Mouse (Mus musculus) lung, embryonic 16.5 days (tissue): Measurements from ENCODE around the gene Yae1d1. TPM values are rescaled to one million over a fixed set of nuclear protein-coding genes. Genes with fewer than 3 reads are reported as not detected.

Experiments
- ATAC-seq: fragments of 200-750 bp; cut with Nextera tagmentation; 2 replicates; pipeline ENCODE4 v1.8.0; 2017; ENCODE audit warnings: low read depth, mild to moderate bottlenecking, moderate library complexity
- H3K27ac ChIP-seq: fragments of 300-500 bp; sonication (generic); 2 replicates; pipeline ENCODE4 v1.5.1; 2014; ENCODE audit warnings: mild to moderate bottlenecking, control low read depth, low read length
- H3K27me3 ChIP-seq: fragments of 300-500 bp; sonication (generic); 2 replicates; pipeline ENCODE4 v1.6.1; 2014; ENCODE audit warnings: low read depth, low read length, mixed read lengths; ENCODE audit not compliant: control insufficient read depth, insufficient read depth
- H3K36me3 ChIP-seq: fragments of 300-500 bp; sonication (generic); 2 replicates; pipeline ENCODE4 v1.6.1; 2014; ENCODE audit warnings: low read length; ENCODE audit not compliant: control insufficient read depth, insufficient read depth
- H3K4me1 ChIP-seq: fragments of 300-500 bp; sonication (generic); replicated peaks from 2 replicates; pipeline ENCODE4 v1.6.1; 2014; ENCODE audit warnings: low read length, mixed read lengths; ENCODE audit not compliant: control insufficient read depth, insufficient read depth
- H3K4me2 ChIP-seq: fragments of 300-500 bp; sonication (generic); 2 replicates; pipeline ENCODE4 v1.6.1; 2014; ENCODE audit warnings: low read depth, low read length, control low read depth
- H3K4me3 ChIP-seq: fragments of 300-500 bp; sonication (generic); 2 replicates; pipeline ENCODE4 v1.5.1; 2014; ENCODE audit warnings: mild to moderate bottlenecking, low read length, control low read depth
- H3K9ac ChIP-seq: fragments of 300-500 bp; sonication (generic); 2 replicates; pipeline ENCODE4 v1.6.1; 2014; ENCODE audit warnings: low read length, control low read depth
- H3K9me3 ChIP-seq: fragments of 300-500 bp; sonication (generic); 2 replicates; pipeline ENCODE4 v1.6.1; 2016; ENCODE audit warnings: low read length; ENCODE audit not compliant: control insufficient read depth
- WGBS: fragments of 180-500 bp; shearing (Covaris S2); extraction: QIAGEN DNeasy Blood & Tissue Kit; methylation state at CpG from one replicate; pipeline ENCODE4 v1.1.7; 2014; 5-methylcytosine and 5-hydroxymethylcytosine counted together
- polyA plus RNA-seq: library from polyadenylated mRNA; unstranded; fragments of >200 nt; fragmentation: Nextera tagmentation; extraction: Ambion mirVana; gene quantifications from 2 replicates; pipeline ENCODE4 v1.2.1, GENCODE M21; 2015

Yae1d1 gene
- polyA plus RNA-seq, 1 experiment from 2014 or later = 65.5 TPM

DNA sequence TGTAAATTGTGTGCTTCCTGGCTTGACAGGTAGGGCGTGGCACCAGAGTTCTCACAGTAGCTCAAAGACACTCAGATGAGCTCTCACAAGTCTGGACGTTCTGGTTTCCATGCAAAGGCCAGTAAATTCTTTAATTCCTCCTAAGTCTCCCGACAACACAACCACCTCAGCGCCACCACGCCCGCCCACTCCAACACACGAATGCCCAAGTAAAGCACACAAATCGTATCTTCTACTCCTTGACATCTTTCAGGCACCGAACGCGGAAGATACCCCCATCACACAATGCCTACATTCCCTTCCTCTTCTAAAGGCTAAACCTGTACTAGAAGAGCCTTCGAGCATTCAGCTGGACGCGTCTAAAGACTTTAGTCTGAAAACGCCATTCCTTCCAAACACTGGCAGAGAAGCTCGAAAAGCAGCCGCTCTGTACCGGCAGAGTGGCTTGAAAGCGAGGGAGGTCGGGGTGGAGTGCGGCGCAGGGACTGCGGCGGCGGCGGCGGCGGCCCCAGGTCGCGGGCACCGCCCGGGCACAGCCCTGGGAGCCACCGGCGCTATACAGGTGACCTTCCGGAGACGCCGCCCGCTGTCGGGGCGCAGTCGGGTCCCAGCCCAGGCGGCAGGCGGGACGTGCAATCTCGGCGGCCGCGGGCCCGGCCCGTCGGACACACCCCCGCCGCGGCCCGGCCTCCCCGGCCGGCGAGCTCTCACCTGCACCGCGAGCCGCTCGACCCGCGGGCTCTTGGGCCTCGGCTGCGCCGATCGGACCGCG is 49.7 kb downstream of the Yae1d1 start:
- peak; percentile 84 for ATAC-seq
- peak overlapping the region; percentile 92 for H3K4me3 ChIP-seq
- under 1% methylated on average over 62 of the region's 70 CpGs for WGBS
- H3K4me2 ChIP-seq = peak overlapping the region; percentile 69
- no peaks in the 10 kb centered on the region for H3K36me3 ChIP-seq
- no peaks in the 10 kb centered on the region for H3K27me3 ChIP-seq
- peaks cover 9% of the 10 kb centered on the region for H3K4me1 ChIP-seq
- H3K9me3 ChIP-seq = no peaks in the 10 kb centered on the region
- H3K9ac ChIP-seq = peak overlapping the region; percentile 90
- H3K27ac ChIP-seq = peak overlapping the region; percentile 90

DNA sequence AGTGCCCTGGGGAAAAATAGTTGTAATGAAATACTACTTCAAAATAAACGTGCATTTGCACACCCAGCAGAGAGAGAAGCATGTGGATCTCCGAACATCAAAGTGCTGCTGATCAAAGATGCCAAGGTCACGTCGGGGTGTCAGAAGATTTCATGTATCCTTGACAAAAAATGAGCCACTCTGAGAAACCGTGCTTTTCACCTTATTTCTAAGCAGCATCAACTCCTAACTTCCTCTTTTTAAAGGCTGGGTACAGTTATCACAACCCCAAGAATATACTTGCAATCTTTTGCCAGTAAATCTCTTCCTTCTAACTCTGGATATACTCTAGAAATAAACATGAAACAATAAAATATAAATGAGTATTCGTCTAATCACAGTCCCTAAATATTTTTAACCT is 50.8 kb downstream of the Yae1d1 start:
- ATAC-seq = no peak
- WGBS = 59% methylated on average over 6 of the region's 6 CpGs
- H3K4me2 ChIP-seq = no peak overlapping the region

More for the DNA sequence above, 50.8 kb downstream of the Yae1d1 start:
- H3K36me3 ChIP-seq = no peaks in the 10 kb centered on the region
- H3K4me3 ChIP-seq = no peak overlapping the region
- H3K9me3 ChIP-seq = no peaks in the 10 kb centered on the region
- H3K27me3 ChIP-seq = no peaks in the 10 kb centered on the region
- no peak overlapping the region for H3K9ac ChIP-seq
- H3K27ac ChIP-seq = no peak overlapping the region
- peaks cover 9% of the 10 kb centered on the region for H3K4me1 ChIP-seq

Other genes with a start within 250 kb of the Yae1d1 start
- gene Cdk13, start 188.3 kb downstream of the Yae1d1 start, polyA plus RNA-seq = 11.9 and 12.4 TPM in 2 replicates
- 93.3 and 107 TPM in 2 replicates for gene Rala, start 49.1 kb downstream of the Yae1d1 start, polyA plus RNA-seq